Mouse (Mus musculus) liver, adult 2 months (tissue): ENCODE measurements around the gene Grip2. TPM values are rescaled to one million over a fixed set of nuclear protein-coding genes. Genes with fewer than 3 reads are reported as not detected.

Experiments used
- DNase-seq: peaks from one replicate; pipeline ENCODE4 v3.0.0-alpha.2; 2011; ENCODE audit warnings: low read depth, low spot score; ENCODE audit errors: extremely low read depth
- H3K27ac ChIP-seq: fragments of 200-500 bp; replicated peaks from 2 replicates; pipeline ENCODE4 v1.5.1; 2012; ENCODE audit warnings: low read depth, mild to moderate bottlenecking, control low read depth, inconsistent platforms, low read length; ENCODE audit not compliant: insufficient read depth
- H3K27me3 ChIP-seq: fragments of 200-500 bp; 2 replicates; pipeline ENCODE4 v1.6.1; 2012; ENCODE audit warnings: mild to moderate bottlenecking, moderate library complexity, low read length, inconsistent platforms; ENCODE audit not compliant: control insufficient read depth, insufficient read depth
- H3K36me3 ChIP-seq: fragments of 200-500 bp; 2 replicates; pipeline ENCODE4 v1.6.1; 2012; ENCODE audit warnings: low read length, inconsistent platforms; ENCODE audit not compliant: control insufficient read depth, insufficient read depth
- H3K4me1 ChIP-seq: fragments of 200-500 bp; 2 replicates; pipeline ENCODE4 v1.6.1; 2011; ENCODE audit warnings: low read length; ENCODE audit not compliant: control insufficient read depth, insufficient read depth
- H3K4me3 ChIP-seq: fragments of 200-500 bp; 2 replicates; pipeline ENCODE4 v1.5.1; 2011; ENCODE audit warnings: low read depth, mild to moderate bottlenecking, control low read depth, low read length, moderate library complexity; ENCODE audit not compliant: insufficient read depth
- H3K79me2 ChIP-seq: fragments of 200-500 bp; 2 replicates; pipeline ENCODE4 v1.6.1; 2012; ENCODE audit warnings: inconsistent platforms, mild to moderate bottlenecking, low read length, moderate library complexity; ENCODE audit not compliant: control insufficient read depth, insufficient read depth
- H3K9ac ChIP-seq: fragments of 200-500 bp; 2 replicates; pipeline ENCODE4 v1.6.1; 2012; ENCODE audit warnings: low read depth, mild to moderate bottlenecking, control low read depth, inconsistent platforms, low read length
- CTCF ChIP-seq: fragments of 200-500 bp; IDR thresholded peaks from 2 replicates; pipeline ENCODE4 v1.5.1; 2011; ENCODE audit warnings: low read depth, low read length, control low read depth
- POLR2A ChIP-seq: fragments of 200-500 bp; IDR thresholded peaks from 2 replicates; pipeline ENCODE4 v1.6.1; 2011; ENCODE audit warnings: low read length, control low read depth; ENCODE audit not compliant: insufficient read depth; ENCODE audit errors: extremely low read depth
- WGBS: fragments of 180-500 bp; shearing (Covaris S2); methylation state at CpG from one replicate; pipeline ENCODE4 v1.1.7; 2018; 5-methylcytosine and 5-hydroxymethylcytosine counted together
- polyA plus RNA-seq: library from polyadenylated mRNA; depleted of rRNA; stranded (reverse); fragments of >200 nt; gene quantifications from 2 replicates; pipeline ENCODE4 v1.2.3, GENCODE M21; 2012
- total RNA-seq: library from RNA; depleted of rRNA; stranded (reverse); fragments of >200 nt; gene quantifications from 2 replicates; pipeline ENCODE4 v1.2.3, GENCODE M21; 2014

Grip2 gene
- total and polyA plus RNA-seq, 2 experiments: 0.11 TPM; not detected in 1

- H3K36me3 ChIP-seq: no peaks in the 10 kb centered on the region
- H3K79me2 ChIP-seq: no peaks in the 10 kb centered on the region
- no peak overlapping the region for H3K27ac ChIP-seq
- H3K4me3 ChIP-seq: no peak overlapping the region
- no peaks in the 10 kb centered on the region; the same call in 1 of the 2 replicates for H3K27me3 ChIP-seq
- H3K9ac ChIP-seq: no peak overlapping the region
- DNase-seq: no peak
- H3K4me1 ChIP-seq: no peaks in the 10 kb centered on the region
- WGBS: 84% methylated on average over 3 of the region's 3 CpGs
- TF ChIP-seq CTCF (no peak), POLR2A (no peak)
Observed at GRCm38 (mm10) chr6:91832863-91833440, 5.9 kb upstream of the Grip2 start.

- no peak overlapping the region for H3K9ac ChIP-seq
- H3K27ac ChIP-seq: no peak overlapping the region
- H3K79me2 ChIP-seq: no peaks in the 10 kb centered on the region
- DNase-seq: no peak
- no peaks in the 10 kb centered on the region for H3K36me3 ChIP-seq
- WGBS: 86% methylated on average over 5 of the region's 5 CpGs
- TF ChIP-seq CTCF (no peak), POLR2A (no peak)
- no peak overlapping the region for H3K4me3 ChIP-seq
- H3K27me3 ChIP-seq: no peaks in the 10 kb centered on the region; the same call in 1 of the 2 replicates
- H3K4me1 ChIP-seq: no peaks in the 10 kb centered on the region
Observed at GRCm38 (mm10) chr6:91827926-91828325, 876 bp upstream of the Grip2 start.

- no peak overlapping the region for H3K4me3 ChIP-seq
- H3K36me3 ChIP-seq: no peaks in the 10 kb centered on the region
- no peak for DNase-seq
- no peak overlapping the region for H3K9ac ChIP-seq
- no peak overlapping the region for H3K27ac ChIP-seq
- 56% methylated on average over 8 of the region's 8 CpGs for WGBS
- no peak for TF ChIP-seq CTCF
- no peak for TF ChIP-seq POLR2A
- H3K79me2 ChIP-seq: no peaks in the 10 kb centered on the region
- no peaks in the 10 kb centered on the region; the same call in 1 of the 2 replicates for H3K27me3 ChIP-seq
- H3K4me1 ChIP-seq: no peaks in the 10 kb centered on the region
Observed at GRCm38 (mm10) chr6:91818271-91818670, 8.8 kb downstream of the Grip2 start.

- Histone ChIP-seq H3K27me3 (no peaks in the 10 kb centered on the region; the same call in 1 of the 2 replicates), H3K27ac (no peak overlapping the region), H3K36me3 (no peaks in the 10 kb centered on the region), H3K4me1 (no peaks in the 10 kb centered on the region), H3K79me2 (no peaks in the 10 kb centered on the region), H3K4me3 (no peak overlapping the region), H3K9ac (no peak overlapping the region)
- no peak for DNase-seq
- 84% methylated on average over 6 of the region's 6 CpGs for WGBS
- TF ChIP-seq CTCF: no peak
- TF ChIP-seq POLR2A: no peak
Observed at GRCm38 (mm10) chr6:91815976-91816375, 11.1 kb downstream of the Grip2 start.

GRCm38 (mm10) chr6:91813611-91814010, 13.4 kb downstream of the Grip2 start:
- TF ChIP-seq POLR2A (no peak), CTCF (no peak)
- WGBS: 88% methylated on average over 3 of the region's 3 CpGs
- H3K27ac ChIP-seq: no peak overlapping the region

GRCm38 (mm10) chr6:91810007-91810406, 17.0 kb downstream of the Grip2 start:
- WGBS: 45% methylated on average over 1 of the region's 1 CpGs
- Histone ChIP-seq H3K4me1 (no peaks in the 10 kb centered on the region), H3K4me3 (no peak overlapping the region), H3K27me3 (peaks cover 13% of the 10 kb centered on the region), H3K9ac (no peak overlapping the region), H3K27ac (no peak overlapping the region), H3K79me2 (no peaks in the 10 kb centered on the region), H3K36me3 (no peaks in the 10 kb centered on the region)
- DNase-seq: no peak
- TF ChIP-seq CTCF (no peak), POLR2A (no peak)

More at GRCm38 (mm10) chr6:91813611-91814010, 13.4 kb downstream of the Grip2 start:
- H3K36me3 ChIP-seq: no peaks in the 10 kb centered on the region
- DNase-seq: no peak
- no peaks in the 10 kb centered on the region for H3K79me2 ChIP-seq
- 0 out of 2 replicates have a peak, but pooled peaks cover 2% of the 10 kb centered on the region for H3K27me3 ChIP-seq
- H3K4me1 ChIP-seq: no peaks in the 10 kb centered on the region
- no peak overlapping the region for H3K4me3 ChIP-seq
- no peak overlapping the region for H3K9ac ChIP-seq
